Mouse (Mus musculus): Measurements from ENCODE around the gene Haao.

- no peak for TF ChIP-seq CTCF (IDR thresholded peaks at IDR 0.05; ENCODE audit: insufficient read depth, low read depth, low read length)
- TF ChIP-seq POLR2A (IDR thresholded peaks at IDR 0.05; ENCODE audit: insufficient read depth, low read depth, low read length): no peak
Measured at GRCm38 (mm10) chr17:83810285-83810684, 37.5 kb downstream of the Haao start.

Measured in olfactory bulb, adult 2 months (tissue).